Mouse (Mus musculus) heart, postnatal 36 days (tissue): ENCODE results near the gene Trim69. TPM values are rescaled to one million over a fixed set of nuclear protein-coding genes. Genes with fewer than 3 reads are reported as not detected.
"Not testable (repeated sequence)": the region's sequence is repeated elsewhere in the genome, so short reads cannot be mapped to it uniquely, and the experiment has no call there.

Source experiments
- DNase-seq, 2 experiments: peaks; one replicate each; pipeline ENCODE4 v3.0.0; 2021 to 2022
- intact Hi-C: fragments of 180-260 bp; cut with DNase I; formaldehyde crosslinking; loops from one replicate; pipeline ENCODE4 v1.15.1; 2025
- total RNA-seq, 2 experiments: library from RNA; stranded (reverse); gene quantifications; 2 replicates each; pipeline ENCODE4 v1.2.3; 2021

Trim69 gene
- total RNA-seq, 2 experiments from 2014 or later: 0.14 TPM; not detected in 1

GRCm38 (mm10) chr2:122194509-122194929 lies 34.0 kb downstream of the Trim69 start:
- intact Hi-C loops: loop anchor here (1.0 to 10.0 kb wide), 6 partner anchors 50 to 430 kb away; no protein-coding TSS in a partner anchor
- DNase-seq: no peak

DNA sequence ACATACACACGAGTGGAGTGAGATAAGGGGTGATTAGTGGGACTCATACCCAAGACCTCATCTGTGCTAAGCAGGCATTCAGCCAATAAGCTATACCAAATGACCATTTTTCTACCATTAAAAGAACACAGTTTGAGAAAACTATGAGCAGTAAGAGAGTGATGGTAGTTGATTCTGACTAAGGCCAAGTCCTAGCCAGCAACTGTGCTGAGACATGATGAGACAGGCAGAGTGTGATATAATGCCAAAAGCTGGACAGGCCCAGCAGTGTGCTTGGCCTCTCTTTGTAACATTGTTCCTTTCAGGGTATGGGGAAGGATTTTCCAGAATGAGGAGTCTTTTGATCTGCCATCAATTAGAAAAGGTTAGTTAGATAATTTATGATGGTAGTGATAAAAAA lies 41.0 kb downstream of the Trim69 start:
- intact Hi-C loops: no loop called here
- DNase-seq: no peak

- DNase-seq: no peak
- intact Hi-C loops: no loop called here
Measured at GRCm38 (mm10) chr2:122206440-122207107, 46.1 kb downstream of the Trim69 start.

- no peak for DNase-seq
- intact Hi-C loops: no loop called here
Measured at GRCm38 (mm10) chr2:122210534-122211228, 50.2 kb downstream of the Trim69 start.

DNA sequence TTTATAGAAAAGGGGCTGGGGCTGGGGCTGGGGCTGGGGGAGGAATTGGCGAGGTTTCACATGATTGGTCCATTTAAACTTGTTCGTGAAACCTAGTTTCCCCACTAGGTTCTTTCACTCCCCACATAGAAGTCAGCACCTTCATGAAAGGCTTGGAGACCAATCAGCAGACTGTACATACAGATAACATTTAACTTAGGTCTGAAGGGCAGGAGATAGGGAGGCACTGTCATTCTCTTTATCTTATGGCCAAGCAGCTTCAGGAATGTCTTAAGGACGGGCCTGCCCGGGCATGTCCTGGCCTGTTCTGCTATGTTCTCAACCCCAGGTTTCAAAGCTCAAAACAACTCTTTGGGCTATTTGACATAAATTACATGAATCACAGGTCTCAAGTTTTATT lies 56.6 kb downstream of the Trim69 start:
- DNase-seq, intact Hi-C loops: not testable (repeated sequence)

DNA sequence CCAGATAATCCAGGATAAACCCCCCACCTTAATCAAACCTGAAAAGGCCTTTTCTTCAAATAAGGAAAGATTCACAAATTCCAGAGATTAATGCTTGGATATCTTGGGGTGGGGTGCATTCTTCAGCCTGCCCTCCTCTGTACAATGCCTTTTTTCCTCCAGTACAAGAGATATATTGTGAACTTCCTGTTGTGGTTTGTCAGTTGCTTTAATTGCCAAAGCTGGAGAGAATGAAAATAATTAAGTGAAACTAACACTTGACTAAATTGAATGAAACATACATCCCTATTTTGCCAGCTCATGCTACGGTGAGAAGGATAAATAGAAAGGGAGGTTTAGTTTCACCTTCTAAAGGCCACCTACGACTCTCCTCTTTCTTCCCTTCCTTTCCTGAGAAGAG lies 57.7 kb downstream of the Trim69 start:
- intact Hi-C loops: no loop called here
- no peak for DNase-seq

DNA sequence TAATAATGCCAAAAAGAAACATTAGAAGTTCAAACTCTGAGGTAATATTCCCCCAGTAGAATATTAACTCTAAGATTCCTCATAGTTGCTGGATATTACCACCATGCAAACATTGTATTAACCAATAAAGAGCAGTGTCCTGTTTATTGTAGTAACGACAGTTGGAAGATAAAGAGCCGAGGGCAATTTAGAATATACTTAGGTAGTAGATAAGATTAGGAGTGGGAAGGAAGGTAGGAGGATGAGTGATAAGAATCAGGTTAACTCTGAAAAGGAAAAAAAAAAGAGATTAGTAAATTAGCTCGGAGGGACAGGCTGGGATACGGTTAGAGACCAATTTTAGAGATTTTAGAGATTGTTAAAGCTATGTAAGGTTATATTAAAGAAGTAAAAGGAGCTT lies 60.9 kb downstream of the Trim69 start:
- intact Hi-C loops: no loop called here
- DNase-seq: no peak

GRCm38 (mm10) chr2:122221798-122222197 lies 61.3 kb downstream of the Trim69 start:
- DNase-seq: no peak
- intact Hi-C loops: no loop called here

GRCm38 (mm10) chr2:122222272-122222671 lies 61.8 kb downstream of the Trim69 start:
- DNase-seq: no peak
- intact Hi-C loops: no loop called here

DNA sequence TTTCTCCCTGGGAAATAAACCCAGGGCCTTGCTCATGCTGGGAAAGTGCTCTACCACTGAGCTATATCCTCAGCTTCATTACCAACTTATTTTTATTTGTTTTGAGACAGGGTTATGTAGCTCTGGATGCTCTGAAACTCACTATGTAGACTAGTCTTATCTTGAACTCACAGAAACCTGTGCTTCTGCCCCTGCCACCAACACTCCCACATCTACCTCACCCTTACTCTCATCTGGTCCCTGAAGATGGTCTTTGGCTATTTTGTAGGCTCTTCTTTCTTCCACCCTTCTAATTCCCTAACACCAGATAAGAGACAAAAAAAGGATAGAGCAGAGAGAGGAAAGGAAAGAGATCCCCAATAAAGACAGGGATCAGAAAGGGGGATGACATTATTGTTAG lies 63.2 kb downstream of the Trim69 start:
- intact Hi-C loops: no loop called here
- no peak for DNase-seq

Other genes with a start within 250 kb of the Trim69 start
- gene Ctdspl2, start 204.7 kb upstream of the Trim69 start, total RNA-seq: 10 to 100 TPM; 12.7 to 14.2 TPM
- gene Mageb3, start 204.6 kb upstream of the Trim69 start, total RNA-seq: not detected
- 10 to 100 TPM; 22.7 to 23.8 TPM for gene Eif3j1, start 132.2 kb upstream of the Trim69 start, total RNA-seq
- gene Spg11, start 42.3 kb upstream of the Trim69 start, total RNA-seq: 10 to 100 TPM; 10.7 to 11.0 TPM
- gene B2m, start 13.0 kb upstream of the Trim69 start, total RNA-seq: 100 to 1,000 TPM; 162 to 248 TPM
- gene Patl2, start 25.5 kb downstream of the Trim69 start, total RNA-seq: not detected
- gene Terb2, start 25.6 kb downstream of the Trim69 start, total RNA-seq: not detected
- gene Sord, start 74.0 kb downstream of the Trim69 start, total RNA-seq: 100 to 1,000 TPM; 162 to 168 TPM
- under 1 TPM; 0.35 to 0.47 TPM for gene Duox2, start 137.7 kb downstream of the Trim69 start, total RNA-seq
- not detected for gene Duoxa2, start 138.2 kb downstream of the Trim69 start, total RNA-seq
- under 1 TPM in 1 of 2 experiments, not detected in 1; 0.39 TPM for gene Duoxa1, start 153.0 kb downstream of the Trim69 start, total RNA-seq
- under 1 TPM; 0.17 to 0.27 TPM for gene Duox1, start 155.0 kb downstream of the Trim69 start, total RNA-seq
- 1 to 10 TPM; 5.0 to 6.1 TPM for gene Shf, start 208.5 kb downstream of the Trim69 start, total RNA-seq